Mouse (Mus musculus) adipocyte (in vitro differentiated cells): Measurements from ENCODE around the gene Zfp160.
"Not testable (repeated sequence)": the region's sequence is repeated elsewhere in the genome, so short reads cannot be mapped to it uniquely, and the experiment has no call there.

ENCODE experiments used
- DNase-seq: peaks from one replicate; pipeline ENCODE4 v3.0.0-alpha.2; 2016; ENCODE audit warnings: low spot score

The Zfp160 gene

DNA sequence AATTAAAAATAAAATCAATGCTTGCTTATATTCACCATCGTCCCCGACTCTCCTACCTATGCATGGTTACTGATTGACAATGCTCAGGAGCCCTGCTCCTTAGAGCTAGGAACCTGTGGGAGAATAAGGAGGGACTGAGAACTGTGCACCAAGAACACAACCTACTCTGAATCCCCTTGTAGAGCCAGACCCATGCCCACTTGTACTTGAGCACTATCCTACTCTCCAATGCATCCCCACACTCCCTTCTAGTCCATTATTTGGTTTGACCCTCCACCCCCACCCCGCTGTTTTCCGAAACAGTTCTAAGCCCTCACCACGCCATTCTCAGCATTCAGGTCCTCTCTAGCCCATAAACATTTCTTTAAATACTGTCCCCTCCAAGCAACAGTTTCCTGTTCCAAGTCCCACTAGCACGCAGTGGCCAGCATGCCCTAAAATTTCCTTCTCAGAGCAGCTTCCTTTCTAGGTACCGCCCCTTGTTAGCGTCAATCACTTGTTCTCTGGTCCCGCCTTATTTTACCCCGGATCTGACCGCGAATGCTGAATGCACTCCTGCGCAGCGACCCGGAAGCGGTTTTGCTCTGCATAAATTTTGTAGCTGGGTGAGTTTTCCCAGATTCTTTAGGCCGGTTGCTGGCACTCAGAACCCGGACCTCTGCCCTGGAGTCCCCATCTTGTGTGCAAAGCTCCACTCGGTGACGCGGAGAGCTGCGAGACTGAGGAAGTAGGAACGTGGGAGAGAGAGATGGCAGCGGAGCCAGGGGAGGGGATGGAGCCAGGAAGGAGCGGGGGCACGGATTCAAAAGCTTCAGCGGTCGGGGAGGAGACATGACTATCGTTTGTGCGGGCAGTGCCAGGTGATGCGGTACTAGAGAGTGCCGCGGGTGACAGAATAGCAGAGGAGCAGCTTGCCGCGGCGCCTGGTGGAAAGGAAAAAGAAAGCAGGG, at the start of gene Zfp160:
Gene Zfp160, plus strand, starts transcription at position 522 of the 950 bp plus-strand sequence.
- DNase-seq: peak; percentile 98

GRCm38 (mm10) chr17:20960386-20960785, 48.3 kb upstream of the Zfp160 start:
- no peak for DNase-seq

DNA sequence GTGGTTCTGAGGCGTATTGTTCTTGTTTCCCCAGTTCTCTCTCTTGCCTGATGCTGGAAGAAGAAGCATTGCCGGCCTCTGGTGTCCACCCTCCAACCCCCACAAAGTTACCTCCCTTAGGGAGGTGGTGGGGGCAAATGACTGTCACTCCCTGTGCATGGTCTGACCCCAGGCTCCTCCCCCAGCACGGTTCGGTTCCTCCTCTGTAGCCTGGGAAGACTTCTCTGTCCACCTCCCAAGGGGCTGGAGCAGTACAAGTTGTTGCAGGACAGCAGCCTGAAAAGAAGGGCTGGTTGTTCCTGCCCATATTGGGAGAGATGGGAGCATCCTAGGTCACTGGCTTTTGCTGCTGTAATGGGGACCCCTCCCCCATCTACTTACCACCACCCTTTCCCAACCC, 43.3 kb upstream of the Zfp160 start:
- no peak for DNase-seq

GRCm38 (mm10) chr17:20966681-20967080, 42.0 kb upstream of the Zfp160 start:
- no peak for DNase-seq

DNA sequence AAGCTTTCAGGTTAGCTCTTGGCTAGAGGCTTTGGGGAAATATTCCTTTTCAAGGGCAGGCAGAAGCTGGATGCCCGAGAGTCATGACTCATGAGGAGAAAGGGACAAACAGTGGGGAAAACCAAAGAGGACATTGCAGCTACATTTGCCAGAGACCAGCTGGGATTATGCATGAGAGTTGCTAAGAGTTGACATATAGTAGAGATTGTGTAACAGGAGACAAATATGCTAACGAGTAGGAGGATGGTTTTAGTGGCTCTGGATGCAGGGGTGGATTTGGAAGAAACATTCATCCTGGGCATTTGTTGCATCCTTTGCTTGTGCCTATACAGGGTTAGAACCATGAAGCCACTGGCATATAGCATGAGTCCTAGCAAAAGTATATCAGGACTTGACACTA, 15.0 kb upstream of the Zfp160 start:
- no peak for DNase-seq

- no peak for DNase-seq
Measured at GRCm38 (mm10) chr17:20996364-20996763, 12.3 kb upstream of the Zfp160 start, which contains the start of gene Vmn1r233. TSS of gene Vmn1r233 (minus strand) at chr17:20996464.

- DNase-seq: peak; percentile 41
Measured at GRCm38 (mm10) chr17:21009726-21010125, 1.0 kb downstream of the Zfp160 start.

GRCm38 (mm10) chr17:21018410-21019080, 9.8 kb downstream of the Zfp160 start:
- no peak for DNase-seq

DNA sequence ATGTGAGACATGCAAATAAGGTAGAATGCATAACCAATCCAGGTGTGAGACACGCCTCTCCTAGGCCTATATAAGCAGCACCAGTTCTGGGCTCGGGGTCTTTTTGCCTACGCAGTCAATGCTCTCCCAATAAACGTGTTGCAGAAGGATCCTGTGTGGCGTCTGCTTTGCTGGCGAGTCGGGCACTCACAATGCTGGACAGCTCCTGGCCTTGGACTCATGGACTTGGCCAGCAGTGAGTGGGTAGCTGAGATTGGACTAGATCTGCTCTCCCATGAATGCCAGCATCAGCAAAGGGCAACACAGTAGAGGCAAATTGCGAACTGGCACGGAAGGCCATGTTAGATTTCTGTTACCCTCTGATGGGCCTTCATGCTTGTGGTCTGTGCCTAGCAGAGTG, 39.3 kb downstream of the Zfp160 start:
- peak; percentile 22 for DNase-seq

GRCm38 (mm10) chr17:21050901-21051300, 42.2 kb downstream of the Zfp160 start:
- DNase-seq: no peak

DNA sequence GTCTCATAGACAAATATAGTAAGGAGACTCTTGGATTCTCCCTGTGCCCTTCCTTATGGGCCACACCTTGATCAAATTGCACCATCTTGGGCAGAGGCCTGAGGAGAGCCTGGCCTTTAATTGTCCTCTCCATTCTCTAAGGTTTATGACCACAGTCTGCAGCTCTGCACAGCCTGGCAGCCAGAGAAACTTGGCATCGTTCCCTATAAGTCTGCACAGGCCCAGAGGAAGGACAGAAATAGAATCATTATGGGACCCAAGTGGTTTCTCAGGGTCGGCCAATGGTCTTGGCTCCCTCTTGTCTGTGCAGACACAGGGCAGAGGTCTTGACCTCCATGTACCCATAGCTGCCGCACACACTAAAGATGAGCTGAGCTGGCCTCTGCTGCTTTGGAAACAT, 42.6 kb downstream of the Zfp160 start:
- DNase-seq: not testable (repeated sequence)

DNA sequence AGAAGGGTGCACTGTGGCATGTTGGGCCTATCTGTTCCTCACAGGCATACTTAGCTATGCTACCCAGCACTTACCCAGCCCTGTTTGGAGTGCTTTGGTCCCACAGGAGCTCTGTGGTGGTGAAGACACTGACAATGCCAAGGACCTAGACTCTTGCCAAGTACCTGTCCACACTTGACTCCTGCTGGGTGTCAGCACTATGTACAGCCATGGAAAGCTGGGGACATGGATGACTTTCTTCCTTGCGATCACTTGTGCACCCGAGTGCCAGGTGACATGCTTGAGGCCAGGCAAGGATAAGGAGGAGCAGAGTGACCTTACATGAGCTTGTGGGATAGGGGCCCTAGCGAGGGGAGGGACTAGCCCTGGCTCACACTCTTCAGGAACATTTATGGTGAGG, 43.2 kb downstream of the Zfp160 start:
- not testable (repeated sequence) for DNase-seq

DNA sequence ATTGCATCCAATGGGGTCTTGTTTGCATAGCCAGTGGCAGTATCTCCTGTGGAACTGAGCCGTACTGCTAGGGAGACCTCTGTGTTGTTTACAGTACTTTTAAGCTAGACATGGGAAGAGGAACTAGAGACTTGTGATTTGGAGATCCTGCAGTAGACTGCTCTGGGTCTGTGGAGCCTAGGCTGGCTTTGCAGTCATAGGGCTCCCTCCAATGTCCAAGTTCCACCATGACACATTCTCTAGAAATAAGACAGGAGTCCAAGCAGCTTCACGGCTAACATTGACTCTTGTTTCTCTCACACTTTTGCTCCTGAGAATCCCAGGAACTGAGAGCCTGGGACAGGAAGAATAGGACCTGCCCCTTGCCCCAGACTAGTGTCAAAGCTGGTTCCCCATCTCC, 44.6 kb downstream of the Zfp160 start:
- DNase-seq: peak; percentile 49

DNA sequence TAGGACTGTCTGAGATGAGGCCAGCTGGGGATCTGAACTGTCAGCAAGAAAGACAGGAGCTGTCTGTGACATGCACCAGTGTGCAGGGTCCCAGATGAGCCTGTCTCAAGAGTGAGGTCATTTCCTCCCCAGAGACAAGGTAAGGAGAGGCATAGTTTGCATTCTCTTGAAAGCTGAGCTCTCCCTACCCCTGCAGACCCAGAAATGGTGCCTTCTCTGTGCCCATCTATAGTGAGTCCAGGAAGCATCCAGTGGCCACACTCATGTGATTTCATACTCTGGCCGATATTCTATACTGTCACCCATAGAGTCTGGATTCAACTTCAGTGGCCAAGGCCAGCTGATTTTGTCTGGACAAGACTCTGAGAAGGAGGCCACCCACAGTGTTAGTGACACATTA, 46.4 kb downstream of the Zfp160 start:
- not testable (repeated sequence) for DNase-seq

- DNase-seq: no peak
Measured at GRCm38 (mm10) chr17:21065501-21065900, 56.8 kb downstream of the Zfp160 start.

DNA sequence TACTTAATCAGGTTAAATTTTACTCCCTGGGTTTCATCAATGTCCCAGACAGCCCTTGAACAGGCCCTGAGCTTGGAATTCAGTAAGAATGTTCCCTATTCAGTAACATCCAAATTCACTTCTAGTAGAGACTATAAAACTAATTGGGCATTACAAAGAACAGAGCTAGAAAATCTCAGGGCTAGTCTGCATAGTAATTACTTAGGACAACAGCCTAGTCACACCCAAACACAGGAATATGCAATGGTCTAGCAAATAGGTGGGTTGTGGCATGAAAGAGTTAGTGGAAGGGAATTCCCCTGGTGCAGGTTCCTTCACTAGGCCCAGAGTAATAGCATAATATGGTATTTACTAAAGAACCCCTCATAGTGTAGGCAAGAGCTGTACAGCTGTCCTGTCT, 58.3 kb downstream of the Zfp160 start:
- DNase-seq: no peak

GRCm38 (mm10) chr17:21069443-21069842, 60.7 kb downstream of the Zfp160 start:
- not testable (repeated sequence) for DNase-seq

DNA sequence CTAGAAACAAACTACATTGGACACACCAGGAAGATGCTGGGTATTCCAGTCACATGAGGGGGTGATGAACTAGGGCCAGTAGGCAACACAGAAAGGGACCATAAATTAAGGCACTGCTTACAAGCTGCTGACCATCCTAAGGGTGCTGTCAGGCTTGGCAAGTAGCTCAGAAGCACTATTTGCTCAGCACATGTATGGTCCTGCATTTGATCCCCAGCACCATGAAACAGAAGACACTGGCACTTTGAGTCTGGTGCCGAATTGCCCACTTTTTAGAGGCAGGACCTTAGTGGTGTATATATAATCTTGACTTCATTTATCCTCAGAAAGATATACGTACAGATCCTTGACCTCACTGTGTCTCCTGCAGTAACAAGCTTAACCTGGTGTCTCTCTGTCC, 62.3 kb downstream of the Zfp160 start:
- not testable (repeated sequence) for DNase-seq
